Mouse (Mus musculus): ENCODE measurements at regions not wholly inside any gene's neighbourhood (a gene's known extent, or its start where the extent isn't known, plus 50 kb on each side); places are given as distances from the start of the nearest gene placed in this dataset.

DNA sequence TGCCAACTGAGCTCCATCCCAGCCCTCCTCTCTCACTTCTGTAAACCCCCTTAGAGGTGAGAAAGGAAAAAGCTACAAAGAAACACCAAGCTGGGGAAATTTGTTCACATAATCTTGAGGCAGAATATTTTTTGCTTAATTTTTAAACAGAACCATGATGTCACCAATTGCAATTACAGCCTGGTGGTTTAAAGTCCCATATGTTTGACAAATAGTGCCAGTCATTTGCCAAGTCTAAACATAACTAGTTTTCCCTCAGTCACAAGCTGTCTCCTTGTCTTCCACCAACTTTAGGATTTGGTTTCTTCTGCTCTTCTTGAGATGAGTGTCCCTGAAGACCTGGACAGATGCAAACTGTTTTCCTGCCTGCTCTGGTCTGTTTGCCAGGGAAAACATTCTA lies 222.0 kb downstream of the Qk start:
- TF ChIP-seq CTCF (IDR thresholded peaks at IDR 0.05 in 2 of 3, conservative IDR thresholded peaks at IDR 0.05 in 1 of 3; ENCODE audit: control insufficient read depth in 1 of 3, insufficient read depth in 1 of 3, low read depth in 2 of 3, low read length in 3 of 3, poor library complexity in 1 of 3, severe bottlenecking in 1 of 3), result no peak
- TF ChIP-seq CHD1 (IDR thresholded peaks at IDR 0.05; ENCODE audit: low read depth, low read length), result no peak
- no peak for TF ChIP-seq POLR2A (IDR thresholded peaks at IDR 0.05; ENCODE audit: control insufficient read depth in 1 of 2, insufficient read depth in 1 of 2, low read depth in 1 of 2, low read length in 2 of 2, poor library complexity in 1 of 2)
- no peak for TF ChIP-seq MAFK (IDR thresholded peaks at IDR 0.05; ENCODE audit: borderline replicate concordance, low read depth, low read length)
